Mouse (Mus musculus) cerebellum, adult 9-11 months (tissue): ENCODE measurements around the gene AI593442.

Source experiments
- DNase-seq: peaks from one replicate; pipeline ENCODE4 v3.0.0; 2022

AI593442 gene

GRCm38 (mm10) chr9:52679362-52679947 lies at the start of gene AI593442:
TSS of gene AI593442 (minus strand) at chr9:52679780.
- no peak for DNase-seq

- DNase-seq, result no peak
Measured at GRCm38 (mm10) chr9:52728806-52729205, 49.2 kb upstream of the AI593442 start.

- DNase-seq, result no peak
Measured at GRCm38 (mm10) chr9:52722626-52723025, 43.0 kb upstream of the AI593442 start.

- no peak for DNase-seq
Measured at GRCm38 (mm10) chr9:52719562-52719961, 40.0 kb upstream of the AI593442 start.

- no peak for DNase-seq
Measured at GRCm38 (mm10) chr9:52680036-52680435, 456 bp upstream of the AI593442 start.

GRCm38 (mm10) chr9:52678839-52679215 lies 753 bp downstream of the AI593442 start:
- no peak for DNase-seq

GRCm38 (mm10) chr9:52678179-52678838 lies 1.3 kb downstream of the AI593442 start:
- DNase-seq, result no peak

GRCm38 (mm10) chr9:52676587-52676986 lies 3.0 kb downstream of the AI593442 start:
- no peak for DNase-seq

GRCm38 (mm10) chr9:52675937-52676336 lies 3.6 kb downstream of the AI593442 start:
- no peak for DNase-seq

- DNase-seq, result no peak
Measured at GRCm38 (mm10) chr9:52661422-52661821, 18.2 kb downstream of the AI593442 start.

- no peak for DNase-seq
Measured at GRCm38 (mm10) chr9:52650341-52650951, 29.1 kb downstream of the AI593442 start.

- no peak for DNase-seq
Measured at GRCm38 (mm10) chr9:52645312-52645711, 34.3 kb downstream of the AI593442 start.

GRCm38 (mm10) chr9:52644626-52645025 lies 35.0 kb downstream of the AI593442 start:
- DNase-seq, result no peak

GRCm38 (mm10) chr9:52644156-52644555 lies 35.4 kb downstream of the AI593442 start:
- no peak for DNase-seq

GRCm38 (mm10) chr9:52635991-52636390 lies 43.6 kb downstream of the AI593442 start:
- DNase-seq, result no peak

- no peak for DNase-seq
Measured at GRCm38 (mm10) chr9:52623926-52624325, 55.7 kb downstream of the AI593442 start.
